Mouse (Mus musculus) thymus, adult 2 months (tissue): ENCODE data around the gene Uba52. TPM values are rescaled to one million over a fixed set of nuclear protein-coding genes. Genes with fewer than 3 reads are reported as not detected.

Experiments
- DNase-seq: peaks from one replicate; pipeline ENCODE4 v3.0.0; 2021
- H3K27ac ChIP-seq: fragments of 200-500 bp; 2 replicates; pipeline ENCODE4 v1.5.1; 2012; ENCODE audit warnings: low read length, control low read depth; ENCODE audit not compliant: control insufficient read depth, insufficient read depth
- H3K27me3 ChIP-seq: fragments of 200-500 bp; 2 replicates; pipeline ENCODE4 v1.6.1; 2012; ENCODE audit warnings: mild to moderate bottlenecking, low read length, moderate library complexity, mixed read lengths; ENCODE audit not compliant: control insufficient read depth, insufficient read depth
- H3K36me3 ChIP-seq: fragments of 200-500 bp; 2 replicates; pipeline ENCODE4 v1.6.1; 2012; ENCODE audit warnings: mild to moderate bottlenecking, low read length, moderate library complexity; ENCODE audit not compliant: control insufficient read depth, insufficient read depth
- H3K4me1 ChIP-seq: fragments of 200-500 bp; replicated peaks from 2 replicates; pipeline ENCODE4 v1.6.1; 2012; ENCODE audit warnings: low read length; ENCODE audit not compliant: control insufficient read depth, insufficient read depth
- H3K4me3 ChIP-seq: fragments of 200-500 bp; 2 replicates; pipeline ENCODE4 v1.5.1; 2012; ENCODE audit warnings: mild to moderate bottlenecking, low read length, control low read depth, moderate library complexity; ENCODE audit not compliant: control insufficient read depth, insufficient read depth
- CTCF ChIP-seq: fragments of 200-500 bp; IDR thresholded peaks from 2 replicates; pipeline ENCODE4 v1.5.1; 2012; ENCODE audit warnings: mild to moderate bottlenecking, control low read depth, low read length, moderate library complexity, borderline replicate concordance; ENCODE audit not compliant: control insufficient read depth, poor library complexity, insufficient read depth; ENCODE audit errors: extremely low read depth
- POLR2A ChIP-seq: fragments of 200-500 bp; IDR thresholded peaks from 2 replicates; pipeline ENCODE4 v1.6.1; 2012; ENCODE audit warnings: mild to moderate bottlenecking, low read length, control low read depth, moderate library complexity; ENCODE audit not compliant: control insufficient read depth, poor library complexity, insufficient read depth; ENCODE audit errors: extremely low read depth
- WGBS: fragments of 180-500 bp; shearing (Covaris S2); methylation state at CpG from one replicate; pipeline ENCODE4 v1.1.7; 2018; 5-methylcytosine and 5-hydroxymethylcytosine counted together
- polyA plus RNA-seq: library from polyadenylated mRNA; depleted of rRNA; stranded (reverse); fragments of >200 nt; gene quantifications from 2 replicates; pipeline ENCODE4 v1.2.3, GENCODE M21; 2012

The Uba52 gene
- polyA plus RNA-seq, 1 experiment = 731 TPM

- Histone ChIP-seq H3K27ac (no peak overlapping the region), H3K4me1 (peaks cover 36% of the 10 kb centered on the region), H3K36me3 (no peaks in the 10 kb centered on the region), H3K27me3 (no peaks in the 10 kb centered on the region), H3K4me3 (no peak overlapping the region)
- no peak for DNase-seq
- no peak for TF ChIP-seq POLR2A
- no peak for TF ChIP-seq CTCF
- 86% methylated on average over 1 of the region's 1 CpGs for WGBS
Measured at GRCm38 (mm10) chr8:70552836-70553235, 42.2 kb upstream of the Uba52 start.

GRCm38 (mm10) chr8:70551558-70552161, 41.1 kb upstream of the Uba52 start:
- no peak overlapping the region for H3K4me3 ChIP-seq
- H3K27ac ChIP-seq = no peak overlapping the region
- peaks cover 36% of the 10 kb centered on the region for H3K4me1 ChIP-seq
- DNase-seq = no peak
- 62% methylated on average over 3 of the region's 3 CpGs for WGBS
- TF ChIP-seq CTCF = no peak
- TF ChIP-seq POLR2A = no peak
- no peaks in the 10 kb centered on the region for H3K27me3 ChIP-seq
- no peaks in the 10 kb centered on the region for H3K36me3 ChIP-seq

- WGBS = 41% methylated on average over 10 of the region's 10 CpGs
- no peak overlapping the region for H3K4me3 ChIP-seq
- H3K4me1 ChIP-seq = peaks cover 29% of the 10 kb centered on the region
- no peaks in the 10 kb centered on the region for H3K36me3 ChIP-seq
- no peak for DNase-seq
- no peaks in the 10 kb centered on the region for H3K27me3 ChIP-seq
- H3K27ac ChIP-seq = no peak overlapping the region
- TF ChIP-seq CTCF (no peak), POLR2A (no peak)
Measured at GRCm38 (mm10) chr8:70549412-70550184, 39.0 kb upstream of the Uba52 start.

DNA sequence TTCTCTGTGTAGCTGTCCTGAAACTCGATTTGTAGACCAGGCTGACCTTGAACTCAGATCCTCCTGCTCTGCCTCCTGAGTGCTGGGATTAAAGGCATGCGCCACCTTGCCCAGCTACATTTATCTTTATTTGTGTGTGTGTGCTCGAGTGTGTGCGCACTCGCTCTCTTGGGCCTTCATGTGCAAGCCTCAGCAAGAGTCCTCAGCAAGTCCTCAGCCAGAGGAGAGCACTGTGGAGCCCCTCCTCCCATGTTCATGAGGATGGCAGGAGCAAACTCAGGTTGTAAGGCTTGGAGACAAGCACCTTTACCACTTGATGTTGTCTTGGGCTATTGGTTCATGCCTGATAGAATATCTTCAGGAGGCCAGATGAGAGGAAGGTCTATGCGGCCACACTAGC, 37.2 kb upstream of the Uba52 start:
- Histone ChIP-seq H3K4me1 (peaks cover 18% of the 10 kb centered on the region), H3K27me3 (no peaks in the 10 kb centered on the region), H3K36me3 (no peaks in the 10 kb centered on the region), H3K27ac (no peak overlapping the region), H3K4me3 (no peak overlapping the region)
- no peak for TF ChIP-seq POLR2A
- TF ChIP-seq CTCF = no peak
- DNase-seq = no peak
- 95% methylated on average over 6 of the region's 6 CpGs for WGBS

DNA sequence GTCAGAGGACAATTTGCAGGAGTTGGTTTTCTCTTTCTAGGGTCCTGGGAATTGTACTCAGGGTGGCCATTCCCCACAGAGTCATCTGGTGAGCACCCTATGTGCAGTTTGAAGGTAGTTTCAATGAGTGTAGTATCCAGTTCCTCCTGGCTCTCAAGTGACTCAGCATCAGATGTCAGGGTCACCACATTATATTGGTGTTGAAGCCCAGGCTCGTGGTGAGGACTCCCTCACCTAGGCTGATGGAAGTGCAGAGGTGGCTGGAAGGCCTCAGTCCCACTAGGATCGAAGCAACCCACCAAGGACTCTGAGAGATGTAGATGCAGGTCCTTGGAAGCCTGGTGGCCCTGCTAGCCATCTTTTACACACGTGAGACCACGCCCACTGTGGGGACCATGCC, 35.8 kb upstream of the Uba52 start:
- no peak overlapping the region for H3K4me3 ChIP-seq
- H3K36me3 ChIP-seq = no peaks in the 10 kb centered on the region
- 71% methylated on average over 4 of the region's 4 CpGs for WGBS
- no peak overlapping the region for H3K27ac ChIP-seq
- TF ChIP-seq CTCF (no peak), POLR2A (no peak)
- peaks cover 11% of the 10 kb centered on the region for H3K4me1 ChIP-seq
- no peak for DNase-seq
- H3K27me3 ChIP-seq = no peaks in the 10 kb centered on the region

DNA sequence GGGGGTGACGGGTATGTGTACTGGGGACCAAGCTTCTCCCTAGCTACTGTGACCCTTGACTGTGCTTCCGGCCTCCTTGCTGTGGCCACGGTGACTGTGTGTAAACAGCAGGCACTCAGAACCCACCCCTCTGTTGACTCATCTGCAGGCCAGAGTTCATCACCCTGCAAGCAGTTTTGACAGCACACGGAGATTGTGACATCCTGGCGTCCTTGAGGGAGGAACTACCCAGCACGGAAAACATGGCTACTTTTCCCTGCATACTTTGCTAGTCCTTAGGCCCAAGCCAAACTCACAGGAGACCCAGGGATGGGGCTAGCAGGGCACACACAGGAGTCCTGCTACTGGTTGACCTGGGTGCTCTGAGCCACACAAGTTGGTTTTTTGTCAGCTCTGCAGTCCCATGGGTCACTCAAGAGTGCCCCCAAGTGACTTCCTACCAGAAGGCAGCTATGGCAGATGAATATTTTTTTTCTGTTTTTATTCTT, 33.6 kb upstream of the Uba52 start:
- H3K4me1 ChIP-seq = peaks cover 20% of the 10 kb centered on the region
- 91% methylated on average over 6 of the region's 6 CpGs for WGBS
- TF ChIP-seq CTCF (no peak), POLR2A (no peak)
- no peaks in the 10 kb centered on the region for H3K36me3 ChIP-seq
- H3K4me3 ChIP-seq = no peak overlapping the region
- DNase-seq = no peak
- H3K27ac ChIP-seq = no peak overlapping the region
- no peaks in the 10 kb centered on the region for H3K27me3 ChIP-seq

DNA sequence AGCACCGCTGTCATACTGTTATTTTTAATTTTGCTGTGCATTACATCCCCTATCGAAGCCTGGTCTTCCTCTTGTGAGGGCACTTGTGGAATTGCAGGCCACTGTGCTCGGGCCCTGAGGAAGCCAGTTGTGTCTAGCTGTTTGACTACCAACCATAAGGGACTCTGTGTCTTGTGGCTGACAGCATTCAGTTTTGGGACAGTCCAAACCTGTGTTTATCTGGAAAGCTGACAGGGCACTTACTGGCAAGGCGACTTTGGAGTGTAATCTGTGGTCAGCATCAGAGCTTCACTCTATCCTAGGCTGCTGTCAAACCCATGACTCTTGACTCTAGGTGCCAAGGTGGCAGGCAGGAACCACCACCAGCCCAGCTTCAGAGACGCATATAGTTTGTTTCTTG, 30.5 kb upstream of the Uba52 start:
- Histone ChIP-seq H3K27ac (no peak overlapping the region), H3K27me3 (no peaks in the 10 kb centered on the region), H3K36me3 (no peaks in the 10 kb centered on the region), H3K4me1 (peaks cover 28% of the 10 kb centered on the region), H3K4me3 (no peak overlapping the region)
- 71% methylated on average over 5 of the region's 5 CpGs for WGBS
- TF ChIP-seq CTCF = no peak
- no peak for DNase-seq
